Mouse (Mus musculus) E14TG2a.4 (cell line): ENCODE measurements at regions not wholly inside any gene's neighbourhood (a gene's known extent, or its start where the extent isn't known, plus 50 kb on each side); places are given as distances from the start of the nearest gene placed in this dataset.

Experiments
- CTCF ChIP-seq: conservative IDR thresholded peaks from 2 replicates; pipeline ENCODE4 v1.5.1; 2014; ENCODE audit warnings: low read length
- NANOG ChIP-seq: IDR thresholded peaks from 2 replicates; pipeline ENCODE4 v1.6.1; 2014; ENCODE audit warnings: borderline replicate concordance, low read length, mixed read lengths
- POU5F1 ChIP-seq: IDR thresholded peaks from 2 replicates; pipeline ENCODE4 v1.6.1; 2014; ENCODE audit warnings: low read length, borderline replicate concordance

DNA sequence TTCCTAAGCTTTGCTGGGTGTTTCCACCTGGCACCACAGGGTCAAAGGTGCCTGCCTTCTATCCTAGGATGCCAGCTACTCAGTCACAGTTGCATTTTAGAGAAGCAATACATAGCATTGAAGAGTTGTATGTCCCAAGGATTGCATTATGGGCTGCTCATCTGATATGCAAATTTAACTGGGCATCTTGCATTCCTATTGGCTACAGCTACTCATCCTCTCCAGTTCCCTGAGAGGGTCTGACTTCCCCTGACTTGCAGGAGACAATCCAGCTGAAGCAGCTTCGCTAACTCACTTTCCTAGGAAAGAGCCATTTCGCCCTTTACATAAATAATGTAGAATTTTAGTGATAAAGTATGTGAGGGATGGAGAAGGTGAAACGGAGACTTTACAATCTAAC lies 177.5 kb downstream of the Gm11011 start:
- TF ChIP-seq CTCF = no peak
- TF ChIP-seq NANOG = no peak
- TF ChIP-seq POU5F1 = no peak
